ENCODE assay signal across 21 mouse cellular contexts in genomic region chr1:118907574-118907973, GRCm38 (mm10).
DNase-seq lines count a peak whose midpoint lies in the region; ATAC-seq and TF ChIP-seq lines count a peak whose summit lies in the region.
"Had no signal": no experiment of that assay in that cellular context is flagged by ENCODE, and none has a peak within 500 bp of the region (broad histone marks: within the 10 kb centered on the region; RNA-seq: fewer than 3 reads in every experiment).

No protein-coding gene starts in this region.

- no peak overlapping the region for H3K9ac ChIP-seq in intestine, embryonic 14.5 days (ENCODE audit: low read length)
- no peak overlapping the region for H3K9ac ChIP-seq in intestine, postnatal 0 days (ENCODE audit: low read depth, low read length)
- no peak overlapping the region for H3K9ac ChIP-seq in lung, embryonic 15.5 days
- no peak overlapping the region for H3K9ac ChIP-seq in embryonic facial prominence, embryonic 15.5 days
- H3K9ac ChIP-seq in stomach, embryonic 16.5 days (ENCODE audit: low read length) = no peak overlapping the region
- H3K9ac ChIP-seq: liver, embryonic 12.5 days; neural tube, embryonic 13.5 days had no signal

- ATAC-seq in intestine, embryonic 14.5 days (replicated peaks; ENCODE audit: low FRiP score, low TSS enrichment, low read depth) = no peak
- no peak for ATAC-seq in intestine, postnatal 0 days
- ATAC-seq in lung, embryonic 15.5 days (ENCODE audit: borderline replicate concordance, extremely low read depth, low FRiP score, low TSS enrichment) = peak; percentile 47; the same call in 1 of the 2 replicates
- 0 out of 2 replicates have a peak, but pooled peaks have one; percentile 39 for ATAC-seq in embryonic facial prominence, embryonic 15.5 days (ENCODE audit: insufficient number of reproducible peaks, low FRiP score, low TSS enrichment, low read depth)
- ATAC-seq in stomach, embryonic 16.5 days (ENCODE audit: insufficient read depth, low FRiP score) = peak; percentile 59
- ATAC-seq: forebrain, embryonic 14.5 days; hindbrain, postnatal 0 days; liver, embryonic 12.5 days had no signal

- H3K4me3 ChIP-seq in intestine, embryonic 14.5 days (ENCODE audit: low read depth, low read length) = no peak overlapping the region
- no peak overlapping the region for H3K4me3 ChIP-seq in intestine, postnatal 0 days (ENCODE audit: low read depth, low read length)
- H3K4me3 ChIP-seq in lung, embryonic 15.5 days = no peak overlapping the region
- no peak overlapping the region for H3K4me3 ChIP-seq in embryonic facial prominence, embryonic 15.5 days (replicated peaks)
- H3K4me3 ChIP-seq in stomach, embryonic 16.5 days (replicated peaks; ENCODE audit: low read length) = no peak overlapping the region
- H3K4me3 ChIP-seq: hindbrain, embryonic 10.5 days; liver, embryonic 12.5 days; neural tube, embryonic 13.5 days had no signal

- peaks cover 37% of the 10 kb centered on the region for H3K4me1 ChIP-seq in intestine, embryonic 14.5 days (replicated peaks; ENCODE audit: control insufficient read depth, insufficient read depth, low read length)
- no peaks in the 10 kb centered on the region for H3K4me1 ChIP-seq in intestine, postnatal 0 days (replicated peaks; ENCODE audit: control insufficient read depth, insufficient read depth, low read length)
- peaks cover 34% of the 10 kb centered on the region for H3K4me1 ChIP-seq in lung, embryonic 15.5 days
- H3K4me1 ChIP-seq in embryonic facial prominence, embryonic 15.5 days = peaks cover 93% of the 10 kb centered on the region
- H3K4me1 ChIP-seq in stomach, embryonic 16.5 days (ENCODE audit: control insufficient read depth, insufficient read depth, low read length) = peaks cover 28% of the 10 kb centered on the region
- H3K4me1 ChIP-seq: liver, embryonic 12.5 days had no signal

- no peak for TF ChIP-seq CTCF in intestine, postnatal 0 days (IDR thresholded peaks at IDR 0.05; ENCODE audit: low read depth)

- no peaks in the 10 kb centered on the region for H3K27me3 ChIP-seq in intestine, embryonic 14.5 days (replicated peaks; ENCODE audit: control insufficient read depth, insufficient read depth, low read length)
- H3K27me3 ChIP-seq in intestine, postnatal 0 days (replicated peaks; ENCODE audit: control insufficient read depth, insufficient read depth, low read length) = no peaks in the 10 kb centered on the region
- peaks cover 78% of the 10 kb centered on the region for H3K27me3 ChIP-seq in lung, embryonic 15.5 days
- no peaks in the 10 kb centered on the region for H3K27me3 ChIP-seq in embryonic facial prominence, embryonic 15.5 days
- 0 out of 2 replicates have a peak, but pooled peaks cover 2% of the 10 kb centered on the region for H3K27me3 ChIP-seq in stomach, embryonic 16.5 days (ENCODE audit: control insufficient read depth, insufficient read depth, low read length)
- H3K27me3 ChIP-seq: CH12.LX had no signal

- intact Hi-C loops in heart, postnatal 14 days (cut with DNase I) = no loop called here

- H3K4me2 ChIP-seq in intestine, embryonic 14.5 days (ENCODE audit: low read length) = no peak overlapping the region
- H3K4me2 ChIP-seq in intestine, postnatal 0 days (replicated peaks; ENCODE audit: low read depth) = no peak overlapping the region
- no peak overlapping the region for H3K4me2 ChIP-seq in lung, embryonic 15.5 days
- H3K4me2 ChIP-seq in embryonic facial prominence, embryonic 15.5 days (replicated peaks) = no peak overlapping the region
- no peak overlapping the region for H3K4me2 ChIP-seq in stomach, embryonic 16.5 days (ENCODE audit: low read depth, low read length)
- H3K4me2 ChIP-seq: liver, embryonic 12.5 days; neural tube, embryonic 13.5 days had no signal

- peak overlapping the region; percentile 16; the same call in 1 of the 2 replicates for H3K27ac ChIP-seq in intestine, embryonic 14.5 days (ENCODE audit: low read depth)
- H3K27ac ChIP-seq in intestine, postnatal 0 days (ENCODE audit: low read depth, low read length) = no peak overlapping the region
- peak overlapping the region; percentile 61; the same call in 1 of the 2 replicates for H3K27ac ChIP-seq in lung, embryonic 15.5 days
- H3K27ac ChIP-seq in embryonic facial prominence, embryonic 15.5 days (replicated peaks) = peak overlapping the region; percentile 65
- peak overlapping the region; percentile 58 for H3K27ac ChIP-seq in stomach, embryonic 16.5 days (ENCODE audit: low read length)
- H3K27ac ChIP-seq: hindbrain, embryonic 10.5 days; hindbrain, postnatal 0 days; liver, embryonic 12.5 days; neural tube, embryonic 13.5 days had no signal

- no peaks in the 10 kb centered on the region for H3K36me3 ChIP-seq in intestine, embryonic 14.5 days (ENCODE audit: control insufficient read depth, insufficient read depth, low read length)
- H3K36me3 ChIP-seq in intestine, postnatal 0 days (ENCODE audit: control insufficient read depth, insufficient read depth) = no peaks in the 10 kb centered on the region
- H3K36me3 ChIP-seq in lung, embryonic 15.5 days = no peaks in the 10 kb centered on the region
- H3K36me3 ChIP-seq in embryonic facial prominence, embryonic 15.5 days = no peaks in the 10 kb centered on the region
- H3K36me3 ChIP-seq in stomach, embryonic 16.5 days (ENCODE audit: control insufficient read depth, insufficient read depth, low read length) = no peaks in the 10 kb centered on the region
- H3K36me3 ChIP-seq: hindbrain, embryonic 10.5 days; liver, embryonic 12.5 days; neural tube, embryonic 13.5 days had no signal

- 36% methylated on average over 9 of the region's 9 CpGs for WGBS in intestine, embryonic 14.5 days
- 59% methylated on average over 9 of the region's 9 CpGs for WGBS in intestine, postnatal 0 days
- WGBS in lung, embryonic 15.5 days = 17% methylated on average over 9 of the region's 9 CpGs
- 26% methylated on average over 9 of the region's 9 CpGs for WGBS in embryonic facial prominence, embryonic 15.5 days
- WGBS in stomach, embryonic 16.5 days = 33% methylated on average over 9 of the region's 9 CpGs

- H3K9me3 ChIP-seq in intestine, embryonic 14.5 days (ENCODE audit: control insufficient read depth, low read length) = no peaks in the 10 kb centered on the region
- no peaks in the 10 kb centered on the region for H3K9me3 ChIP-seq in intestine, postnatal 0 days (ENCODE audit: control insufficient read depth)
- no peaks in the 10 kb centered on the region for H3K9me3 ChIP-seq in lung, embryonic 15.5 days
- no peaks in the 10 kb centered on the region for H3K9me3 ChIP-seq in embryonic facial prominence, embryonic 15.5 days (replicated peaks)
- no peaks in the 10 kb centered on the region for H3K9me3 ChIP-seq in stomach, embryonic 16.5 days (replicated peaks; ENCODE audit: control insufficient read depth, low read length)
- H3K9me3 ChIP-seq: hindbrain, embryonic 10.5 days; liver, embryonic 12.5 days; neural tube, embryonic 13.5 days had no signal

- no peak for DNase-seq in intestine, embryonic 14.5 days (ENCODE audit: low spot score)
- DNase-seq in lung, postnatal 14 days = no peak
- DNase-seq in heart, postnatal 14 days = no peak
- DNase-seq: adrenal gland, postnatal 36 days; cerebellum, adult 18-20 months; cerebellum, postnatal 25 days; embryo, embryonic 11 days; left cerebral cortex, postnatal 4 days; lung, adult 2 months; midbrain, embryonic 14.5 days; thymus, postnatal 36 days had no signal

Comparison
In these comparisons a context has a peak if more than half of its experiments do, and no peak if none do; other contexts are left out.
1. ATAC-seq: peak in lung, embryonic 15.5 days (single experiment), embryonic facial prominence, embryonic 15.5 days (single experiment) and stomach, embryonic 16.5 days (single experiment); none in intestine, embryonic 14.5 days (single experiment) and intestine, postnatal 0 days (single experiment).